Mouse (Mus musculus): Measurements from ENCODE around the gene Olfr1441. TPM values are rescaled to one million over a fixed set of nuclear protein-coding genes. Genes with fewer than 3 reads are reported as not detected.
A peak's percentile ranks its signal among the peaks of the same experiment; 100 is the strongest.

Gene Olfr1441
- polyA plus RNA-seq, 1 experiment: not detected

DNA sequence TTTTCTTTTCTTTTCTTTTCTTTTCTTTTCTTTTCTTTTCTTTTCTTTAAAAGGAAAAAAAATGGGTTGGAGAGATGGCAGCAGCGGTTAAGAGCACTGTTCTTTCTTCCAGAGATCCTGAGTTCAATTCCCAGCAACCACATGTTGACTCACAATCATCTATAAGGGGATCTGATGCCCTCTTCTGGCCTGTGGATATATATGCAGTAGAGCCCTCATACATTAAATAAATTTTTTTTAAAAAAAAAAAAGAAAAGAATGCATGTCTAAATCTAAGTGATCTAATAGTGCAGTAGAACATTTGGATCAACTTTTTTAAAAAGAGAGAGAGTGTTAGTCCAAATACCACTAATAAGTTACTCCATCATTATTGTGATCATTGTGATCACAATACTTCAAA, 4.4 kb downstream of the Olfr1441 start:
- H3K27me3 ChIP-seq (ENCODE audit: control insufficient read depth, insufficient read depth, low read length): no peaks in the 10 kb centered on the region
- TF ChIP-seq CTCF (IDR thresholded peaks at IDR 0.05; ENCODE audit: extremely low read depth, insufficient read depth, insufficient read length, insufficient replicate concordance): no peak
- no peak for TF ChIP-seq POLR2A (IDR thresholded peaks at IDR 0.05; ENCODE audit: low read depth, low read length)
- no peaks in the 10 kb centered on the region for H3K36me3 ChIP-seq (ENCODE audit: control insufficient read depth, insufficient read depth, low read length)
- no peak for DNase-seq (ENCODE audit: low read depth in 1 of 2, low spot score in 2 of 2)
- 85% methylated on average over 1 of the region's 1 CpGs for WGBS
- no peak overlapping the region for H3K4me3 ChIP-seq (ENCODE audit: extremely low read depth, insufficient read depth, insufficient read length)
- H3K4me1 ChIP-seq (ENCODE audit: control insufficient read depth, insufficient read depth, insufficient read length): no peaks in the 10 kb centered on the region
- no peak overlapping the region for H3K27ac ChIP-seq (ENCODE audit: insufficient read depth, low read length)

DNA sequence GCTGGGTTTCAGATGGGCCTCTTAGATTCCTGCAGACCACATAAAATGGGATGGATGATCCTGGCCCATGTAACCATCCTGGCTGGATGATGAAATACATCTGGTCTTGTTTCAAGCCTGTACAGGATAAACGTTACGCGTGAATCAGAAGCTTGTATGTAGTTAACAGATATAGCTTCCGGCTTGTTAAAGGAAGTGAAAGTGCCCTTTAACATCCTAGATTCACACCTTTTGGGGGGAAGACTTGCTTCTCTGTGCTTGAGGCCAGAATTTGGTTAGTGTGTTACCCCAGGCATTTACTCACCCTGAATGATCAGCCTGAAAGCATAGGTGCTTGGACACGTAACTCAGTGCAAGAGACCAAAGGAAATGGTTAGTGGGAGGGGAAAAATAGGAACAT, 9.9 kb downstream of the Olfr1441 start:
- DNase-seq (ENCODE audit: low read depth in 1 of 2, low spot score in 2 of 2): peak in 1 of 2 experiments; percentile 37
- Histone ChIP-seq H3K4me1 (ENCODE audit: control insufficient read depth, insufficient read depth, insufficient read length) (no peaks in the 10 kb centered on the region; the same call in 1 of the 2 replicates), H3K27me3 (ENCODE audit: control insufficient read depth, insufficient read depth, low read length) (peaks cover 2% of the 10 kb centered on the region; the same call in 1 of the 2 replicates), H3K27ac (ENCODE audit: insufficient read depth, low read length) (no peak overlapping the region), H3K36me3 (ENCODE audit: control insufficient read depth, insufficient read depth, low read length) (no peaks in the 10 kb centered on the region), H3K4me3 (ENCODE audit: extremely low read depth, insufficient read depth, insufficient read length) (no peak overlapping the region)
- WGBS: 32% methylated on average over 5 of the region's 5 CpGs
- TF ChIP-seq POLR2A (IDR thresholded peaks at IDR 0.05; ENCODE audit: low read depth, low read length) (no peak), CTCF (IDR thresholded peaks at IDR 0.05; ENCODE audit: extremely low read depth, insufficient read depth, insufficient read length, insufficient replicate concordance) (no peak)

GRCm38 (mm10) chr19:12427605-12428004, 10.4 kb downstream of the Olfr1441 start, which contains the start of gene Pfpl:
Pfpl (plus strand) TSS chr19:12427905.
- H3K27me3 ChIP-seq (ENCODE audit: control insufficient read depth, insufficient read depth, low read length): peaks cover 2% of the 10 kb centered on the region; the same call in 1 of the 2 replicates
- no peak within 1 kb of the TSS for H3K4me3 ChIP-seq (ENCODE audit: extremely low read depth, insufficient read depth, insufficient read length)
- TF ChIP-seq CTCF (IDR thresholded peaks at IDR 0.05; ENCODE audit: extremely low read depth, insufficient read depth, insufficient read length, insufficient replicate concordance) (no peak), POLR2A (IDR thresholded peaks at IDR 0.05; ENCODE audit: low read depth, low read length) (no peak)
- 95% methylated on average over 6 of the region's 6 CpGs for WGBS
- no peaks in the 10 kb centered on the region for H3K36me3 ChIP-seq (ENCODE audit: control insufficient read depth, insufficient read depth, low read length)
- H3K27ac ChIP-seq (ENCODE audit: insufficient read depth, low read length): no peak within 1 kb of the TSS
- DNase-seq (ENCODE audit: low read depth in 1 of 2, low spot score in 2 of 2): no peak
- no peaks in the 10 kb centered on the region; the same call in 1 of the 2 replicates for H3K4me1 ChIP-seq (ENCODE audit: control insufficient read depth, insufficient read depth, insufficient read length)

DNA sequence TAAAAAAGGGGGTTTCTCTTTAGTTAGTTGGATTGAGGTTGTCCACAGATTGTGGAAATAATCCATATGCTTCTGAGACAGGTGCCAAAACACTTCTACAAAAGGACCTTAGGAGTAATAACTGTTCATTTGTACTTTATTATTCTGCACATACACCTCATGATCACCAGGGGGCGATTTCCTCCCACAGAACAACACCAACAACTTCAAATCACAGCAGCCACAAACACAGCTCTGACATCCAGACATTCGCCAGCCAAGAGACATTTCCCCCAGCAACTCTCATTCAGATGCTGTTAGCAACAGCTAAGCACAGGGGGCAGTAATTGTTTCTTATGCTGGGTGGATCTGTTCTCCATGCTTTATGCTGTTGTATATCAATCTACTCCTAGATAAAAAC, 15.8 kb downstream of the Olfr1441 start:
- no peak overlapping the region for H3K4me3 ChIP-seq (ENCODE audit: extremely low read depth, insufficient read depth, insufficient read length)
- peaks cover 2% of the 10 kb centered on the region; the same call in 1 of the 2 replicates for H3K27me3 ChIP-seq (ENCODE audit: control insufficient read depth, insufficient read depth, low read length)
- DNase-seq (ENCODE audit: low read depth in 1 of 2, low spot score in 2 of 2): peak in 1 of 2 experiments; percentile 46
- H3K27ac ChIP-seq (ENCODE audit: insufficient read depth, low read length): no peak overlapping the region
- peak; percentile 27; the same call in 1 of the 2 replicates for TF ChIP-seq CTCF (IDR thresholded peaks at IDR 0.05; ENCODE audit: extremely low read depth, insufficient read depth, insufficient read length, insufficient replicate concordance)
- no peak for TF ChIP-seq POLR2A (IDR thresholded peaks at IDR 0.05; ENCODE audit: low read depth, low read length)
- 5% methylated on average over 2 of the region's 2 CpGs for WGBS
- no peaks in the 10 kb centered on the region for H3K36me3 ChIP-seq (ENCODE audit: control insufficient read depth, insufficient read depth, low read length)
- peaks cover 17% of the 10 kb centered on the region; the same call in 1 of the 2 replicates for H3K4me1 ChIP-seq (ENCODE audit: control insufficient read depth, insufficient read depth, insufficient read length)

GRCm38 (mm10) chr19:12435011-12435416, 17.8 kb downstream of the Olfr1441 start:
- Histone ChIP-seq H3K4me3 (ENCODE audit: extremely low read depth, insufficient read depth, insufficient read length) (no peak overlapping the region), H3K4me1 (ENCODE audit: control insufficient read depth, insufficient read depth, insufficient read length) (peaks cover 17% of the 10 kb centered on the region; the same call in 1 of the 2 replicates), H3K36me3 (ENCODE audit: control insufficient read depth, insufficient read depth, low read length) (no peaks in the 10 kb centered on the region), H3K27me3 (ENCODE audit: control insufficient read depth, insufficient read depth, low read length) (no peaks in the 10 kb centered on the region), H3K27ac (ENCODE audit: insufficient read depth, low read length) (peak overlapping the region; percentile 42)
- DNase-seq (ENCODE audit: low read depth in 1 of 2, low spot score in 2 of 2): peak; percentile 18 to 42
- 13% methylated on average over 4 of the region's 4 CpGs for WGBS
- TF ChIP-seq POLR2A (IDR thresholded peaks at IDR 0.05; ENCODE audit: low read depth, low read length) (no peak), CTCF (IDR thresholded peaks at IDR 0.05; ENCODE audit: extremely low read depth, insufficient read depth, insufficient read length, insufficient replicate concordance) (no peak)

- Histone ChIP-seq H3K4me1 (ENCODE audit: control insufficient read depth, insufficient read depth, insufficient read length) (peaks cover 22% of the 10 kb centered on the region; the same call in 1 of the 2 replicates), H3K36me3 (ENCODE audit: control insufficient read depth, insufficient read depth, low read length) (no peaks in the 10 kb centered on the region), H3K27ac (ENCODE audit: insufficient read depth, low read length) (peak overlapping the region; percentile 42), H3K27me3 (ENCODE audit: control insufficient read depth, insufficient read depth, low read length) (no peaks in the 10 kb centered on the region), H3K4me3 (ENCODE audit: extremely low read depth, insufficient read depth, insufficient read length) (no peak overlapping the region)
- 54% methylated on average over 4 of the region's 4 CpGs for WGBS
- no peak for DNase-seq (ENCODE audit: low read depth in 1 of 2, low spot score in 2 of 2)
- TF ChIP-seq CTCF (IDR thresholded peaks at IDR 0.05; ENCODE audit: extremely low read depth, insufficient read depth, insufficient read length, insufficient replicate concordance) (no peak), POLR2A (IDR thresholded peaks at IDR 0.05; ENCODE audit: low read depth, low read length) (no peak)
Observed at GRCm38 (mm10) chr19:12435750-12436524, 18.7 kb downstream of the Olfr1441 start.

GRCm38 (mm10) chr19:12439581-12439980, 22.3 kb downstream of the Olfr1441 start:
- Histone ChIP-seq H3K4me3 (ENCODE audit: extremely low read depth, insufficient read depth, insufficient read length) (no peak overlapping the region), H3K36me3 (ENCODE audit: control insufficient read depth, insufficient read depth, low read length) (no peaks in the 10 kb centered on the region), H3K27ac (ENCODE audit: insufficient read depth, low read length) (no peak overlapping the region; the same call in 1 of the 2 replicates), H3K27me3 (ENCODE audit: control insufficient read depth, insufficient read depth, low read length) (no peaks in the 10 kb centered on the region), H3K4me1 (ENCODE audit: control insufficient read depth, insufficient read depth, insufficient read length) (peaks cover 19% of the 10 kb centered on the region; the same call in 1 of the 2 replicates)
- no peak for DNase-seq (ENCODE audit: low read depth in 1 of 2, low spot score in 2 of 2)
- TF ChIP-seq POLR2A (IDR thresholded peaks at IDR 0.05; ENCODE audit: low read depth, low read length) (no peak), CTCF (IDR thresholded peaks at IDR 0.05; ENCODE audit: extremely low read depth, insufficient read depth, insufficient read length, insufficient replicate concordance) (no peak)
- 54% methylated on average over 1 of the region's 1 CpGs for WGBS

Measured in spleen, adult 2 months (tissue).